Mouse (Mus musculus) retina, postnatal 7 days (tissue): ENCODE measurements around the gene H2-M10.1.
"Not testable (repeated sequence)": the region's sequence is repeated elsewhere in the genome, so short reads cannot be mapped to it uniquely, and the experiment has no call there.

Experiments used
- DNase-seq: peaks from one replicate; pipeline ENCODE4 v3.0.0-alpha.2; 2012; ENCODE audit warnings: low read depth, low spot score

The H2-M10.1 gene

DNA sequence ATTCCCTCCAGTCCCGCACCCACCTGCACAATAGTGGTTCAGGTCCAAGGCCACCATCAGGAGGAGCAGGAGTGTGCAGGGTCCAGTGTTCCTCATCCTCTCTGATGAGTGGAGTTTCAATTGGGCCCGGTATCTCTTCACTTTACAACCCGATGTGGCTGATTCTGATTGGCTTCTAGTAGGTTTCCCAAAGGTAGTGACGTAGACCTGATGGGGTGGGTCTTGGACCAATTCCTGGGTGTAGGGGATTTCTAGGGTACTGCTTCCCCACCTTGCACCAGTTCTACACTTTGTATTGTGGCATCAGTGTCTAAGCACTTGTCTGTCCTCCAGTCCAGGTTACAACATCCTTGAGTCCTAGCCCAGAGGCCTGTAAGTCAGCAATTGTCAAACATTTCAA lies at the start of gene H2-M10.1:
H2-M10.1 (minus strand) TSS at position 101 of the 400 bp plus-strand sequence.
- DNase-seq = no peak

DNA sequence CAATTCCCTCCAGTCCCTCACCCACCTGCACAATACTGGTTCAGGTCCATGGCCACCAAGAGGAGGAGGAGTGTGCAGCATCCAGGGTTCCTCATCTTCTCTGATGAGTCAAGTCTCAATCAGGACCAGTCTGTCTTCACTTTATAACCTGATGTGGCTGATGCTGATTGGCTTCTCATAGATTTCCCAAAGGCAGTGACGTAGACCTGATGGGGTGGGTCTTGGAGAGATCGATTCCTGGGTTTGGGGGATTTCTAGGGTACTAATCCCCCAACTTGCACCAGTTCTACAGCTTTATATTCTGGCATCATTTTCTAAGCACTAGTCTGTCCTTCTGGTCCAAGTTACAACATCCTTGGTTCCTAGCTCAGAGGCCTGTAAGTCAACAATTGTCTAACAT lies 42.4 kb upstream of the H2-M10.1 start, which contains the start of gene H2-M10.3:
H2-M10.3 (minus strand) TSS at position 101 of the 400 bp plus-strand sequence.
- DNase-seq = not testable (repeated sequence)

DNA sequence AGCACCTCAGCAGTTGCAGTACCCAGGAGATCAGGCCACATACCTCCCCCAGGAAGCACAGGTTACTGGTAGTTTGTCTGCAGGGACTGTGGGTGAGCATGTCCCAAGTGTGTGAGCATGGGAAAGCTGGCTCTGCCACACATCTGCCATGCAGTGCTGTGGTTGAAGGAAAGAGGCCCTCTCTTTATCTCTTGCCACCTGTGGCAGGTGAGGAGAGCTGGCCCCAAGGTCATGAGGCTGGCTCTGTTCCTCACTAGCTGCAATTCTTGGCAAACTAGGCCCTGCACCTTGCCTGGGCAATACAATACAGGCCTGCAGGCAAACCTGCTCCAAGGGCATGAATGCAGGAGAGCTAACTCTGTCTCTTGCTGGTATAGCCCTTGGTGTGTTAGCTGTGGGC lies 36.4 kb upstream of the H2-M10.1 start:
- DNase-seq = not testable (repeated sequence)

DNA sequence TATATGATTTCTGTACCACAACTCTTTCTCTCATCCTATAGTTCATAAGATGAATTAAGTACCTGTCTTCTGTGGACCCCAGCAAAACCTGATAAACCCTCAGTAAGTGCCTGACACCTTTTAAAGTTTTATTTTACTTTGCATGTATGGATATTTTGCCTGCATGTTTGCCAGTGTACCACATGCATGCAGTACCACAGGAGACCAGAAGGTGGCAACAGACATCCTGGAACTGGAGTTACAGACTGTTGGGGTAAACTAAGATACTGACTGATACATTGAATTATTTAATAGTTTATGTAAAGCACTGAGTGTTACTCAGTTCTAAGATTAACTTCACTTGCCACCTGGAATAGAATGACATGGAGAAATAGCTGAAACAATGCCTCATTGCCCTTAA lies 31.6 kb upstream of the H2-M10.1 start:
- DNase-seq = not testable (repeated sequence)

DNA sequence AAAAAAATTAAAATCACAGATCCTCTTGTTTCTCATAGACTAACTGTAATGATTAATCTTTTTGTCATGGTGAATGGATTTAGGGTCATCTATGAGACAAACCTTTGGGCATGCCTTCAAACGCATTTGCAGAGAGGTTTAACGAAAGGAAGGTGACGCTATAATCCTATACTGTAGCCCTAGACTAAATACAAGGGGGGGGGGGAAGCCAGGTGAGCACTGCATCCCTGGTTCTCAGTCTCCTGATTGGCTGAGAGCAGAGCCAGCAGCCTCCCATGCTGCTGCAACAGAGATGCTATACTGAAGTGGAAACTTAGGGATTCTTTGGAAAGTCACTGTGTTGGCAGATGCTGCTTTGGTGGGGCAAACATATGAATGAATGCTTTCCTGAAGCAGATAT lies 29.8 kb upstream of the H2-M10.1 start:
- DNase-seq = no peak

DNA sequence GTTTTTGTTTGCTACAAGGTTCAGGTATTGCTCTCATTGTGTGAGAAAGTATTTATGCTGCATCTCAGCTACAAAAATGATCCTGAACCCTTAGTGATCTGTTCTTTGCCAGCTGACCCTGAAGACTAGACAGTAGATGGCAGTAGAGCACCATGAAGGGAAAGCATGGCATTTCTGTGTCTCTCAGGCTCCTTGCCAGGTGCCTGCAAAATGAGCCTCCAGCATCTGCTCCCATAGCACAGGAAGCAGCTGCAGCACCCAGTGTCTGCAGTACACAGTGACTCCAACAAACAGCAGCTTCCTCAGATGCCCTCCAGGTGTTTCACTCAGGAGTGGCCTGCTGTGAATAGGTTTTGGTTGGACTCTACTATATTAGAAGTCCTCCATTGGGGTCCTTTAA lies 29.4 kb upstream of the H2-M10.1 start:
- peak; percentile 60 for DNase-seq

DNA sequence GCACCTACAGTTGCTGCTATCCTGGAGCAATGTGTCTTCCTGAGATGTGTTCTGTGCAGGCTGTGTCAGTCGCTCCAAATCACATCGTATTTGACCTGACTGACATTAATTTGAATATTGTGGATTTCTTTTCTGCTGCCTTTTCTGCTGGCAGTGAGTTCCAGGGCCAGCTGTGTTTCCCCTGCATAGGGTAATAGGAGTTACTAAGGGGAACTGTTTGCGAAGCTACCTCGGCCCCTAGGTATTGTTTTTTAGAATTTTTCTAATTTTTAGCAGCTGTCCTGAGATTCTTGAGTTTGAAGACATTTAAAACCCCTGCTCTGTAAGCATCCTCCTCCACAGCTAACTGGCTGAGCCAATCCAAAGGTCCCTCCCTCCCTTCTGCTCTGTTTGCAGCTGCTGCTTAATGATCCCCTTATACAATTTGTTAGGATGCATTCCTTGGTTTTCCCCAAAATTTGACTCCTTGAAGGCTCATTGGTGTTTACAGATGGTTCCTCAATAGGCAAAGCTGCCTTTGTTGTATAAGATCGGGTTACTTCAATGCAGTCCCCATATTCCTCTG lies 10.2 kb downstream of the H2-M10.1 start:
- DNase-seq = no peak

DNA sequence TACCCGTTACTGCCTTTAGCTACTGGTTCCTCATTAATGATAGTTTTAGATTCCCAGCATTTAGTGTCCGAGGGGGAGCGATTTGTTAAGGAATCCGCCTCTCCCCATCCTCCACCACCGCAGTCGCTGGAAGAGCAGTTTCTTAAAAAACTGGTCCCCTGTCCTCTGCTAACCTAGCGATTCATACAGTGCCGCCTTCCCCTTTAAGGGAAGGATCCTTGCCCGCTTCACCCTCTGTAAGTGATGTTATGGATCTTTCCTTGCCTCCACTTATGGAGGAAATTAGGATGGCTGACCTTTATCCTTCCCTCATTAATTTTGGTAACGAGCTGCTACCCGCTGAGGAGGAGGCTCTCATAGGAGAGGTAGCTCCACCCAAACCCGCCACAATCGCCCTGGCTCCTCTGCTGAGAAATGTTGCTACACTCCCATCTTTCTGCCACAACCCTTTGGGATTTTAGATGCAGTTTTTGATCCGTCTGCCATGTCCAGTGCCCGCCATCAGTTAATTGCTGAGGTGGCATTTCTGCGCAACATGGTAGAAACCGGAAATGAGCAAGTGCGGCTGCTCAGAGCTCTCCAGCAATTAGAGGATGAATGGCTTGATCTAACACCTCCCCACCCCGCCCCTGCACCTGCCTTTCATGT lies 10.8 kb downstream of the H2-M10.1 start:
- DNase-seq = peak; percentile 48

DNA sequence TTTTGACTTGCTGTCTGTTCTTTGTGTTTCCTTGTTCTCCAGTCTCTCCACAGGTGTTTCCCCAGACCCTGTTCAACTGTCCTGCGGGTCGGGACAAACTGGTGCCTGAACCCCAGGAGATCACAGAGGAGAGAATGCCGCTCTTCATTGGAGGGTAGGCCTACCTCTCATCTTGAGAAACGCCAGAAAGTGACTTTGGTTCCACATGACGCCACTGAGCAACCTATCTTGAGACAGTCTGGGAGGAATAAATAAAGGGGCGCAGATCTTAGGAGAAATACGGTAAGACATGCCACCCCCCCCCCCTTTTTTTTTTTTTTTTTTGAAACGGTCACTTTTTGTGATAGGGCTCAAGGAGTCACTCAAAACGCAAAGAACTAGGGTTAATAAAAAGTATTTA lies 11.4 kb downstream of the H2-M10.1 start:
- peak; percentile 33 for DNase-seq

DNA sequence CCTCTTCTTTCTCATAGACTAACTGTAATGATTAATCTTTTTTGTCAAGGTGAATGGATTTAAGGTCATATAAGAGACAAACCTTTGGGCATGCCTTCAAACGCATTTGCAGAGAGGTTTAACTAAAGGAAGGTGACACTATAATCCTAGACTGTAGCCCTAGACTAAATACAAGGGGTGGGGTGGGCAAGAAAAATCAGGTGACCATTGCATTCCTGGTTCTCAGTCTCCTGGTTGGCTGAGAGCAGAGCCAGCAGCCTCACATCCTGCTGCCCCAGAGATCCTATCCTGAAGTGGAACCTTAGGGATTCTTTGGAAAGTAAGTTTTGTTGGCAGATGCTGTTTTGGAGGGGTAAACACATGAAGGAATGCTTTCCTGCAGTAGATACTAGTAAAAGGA lies 16.7 kb downstream of the H2-M10.1 start:
- no peak for DNase-seq

DNA sequence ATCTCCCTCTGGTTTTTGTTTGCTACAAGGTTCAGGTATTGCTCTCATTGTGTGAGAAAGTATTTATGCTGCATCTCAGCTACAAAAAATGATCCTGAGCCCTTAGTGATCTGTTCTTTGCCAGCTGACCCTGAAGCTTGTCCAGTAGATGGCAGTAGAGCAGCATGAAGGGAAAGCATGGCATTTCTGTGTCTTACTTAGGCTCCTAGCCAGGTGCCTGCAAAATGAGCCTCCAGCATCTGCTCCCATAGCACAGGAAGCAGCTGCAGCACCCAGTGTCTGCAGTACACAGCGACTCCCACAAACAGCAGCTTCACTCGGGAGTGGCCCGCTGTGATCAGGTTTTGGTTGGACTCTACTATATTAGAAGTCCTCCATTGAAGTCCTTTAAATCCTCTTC lies 17.1 kb downstream of the H2-M10.1 start:
- DNase-seq = peak; percentile 76

DNA sequence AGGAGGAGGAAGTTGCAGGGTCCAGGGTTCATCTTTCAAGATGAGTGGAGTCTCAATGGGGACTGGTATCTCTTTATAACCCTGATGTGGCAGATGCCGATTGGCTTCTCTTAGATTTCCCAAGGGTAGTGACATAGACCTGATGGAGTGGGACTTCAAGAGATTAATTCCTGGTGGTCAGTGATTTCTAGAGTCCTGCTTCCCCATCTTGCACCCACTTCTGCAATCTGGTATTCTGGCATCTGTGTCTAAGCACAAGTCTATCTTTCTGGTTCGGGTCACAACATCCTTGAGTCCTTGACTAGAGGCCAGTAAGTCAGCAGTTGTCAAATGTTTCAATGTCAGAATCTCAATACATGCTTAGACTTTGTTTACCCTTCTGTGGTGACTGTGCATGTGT lies 39.6 kb downstream of the H2-M10.1 start, which contains the start of gene H2-M10.2:
H2-M10.2 (minus strand) TSS at position 101 of the 400 bp plus-strand sequence.
- no peak for DNase-seq

DNA sequence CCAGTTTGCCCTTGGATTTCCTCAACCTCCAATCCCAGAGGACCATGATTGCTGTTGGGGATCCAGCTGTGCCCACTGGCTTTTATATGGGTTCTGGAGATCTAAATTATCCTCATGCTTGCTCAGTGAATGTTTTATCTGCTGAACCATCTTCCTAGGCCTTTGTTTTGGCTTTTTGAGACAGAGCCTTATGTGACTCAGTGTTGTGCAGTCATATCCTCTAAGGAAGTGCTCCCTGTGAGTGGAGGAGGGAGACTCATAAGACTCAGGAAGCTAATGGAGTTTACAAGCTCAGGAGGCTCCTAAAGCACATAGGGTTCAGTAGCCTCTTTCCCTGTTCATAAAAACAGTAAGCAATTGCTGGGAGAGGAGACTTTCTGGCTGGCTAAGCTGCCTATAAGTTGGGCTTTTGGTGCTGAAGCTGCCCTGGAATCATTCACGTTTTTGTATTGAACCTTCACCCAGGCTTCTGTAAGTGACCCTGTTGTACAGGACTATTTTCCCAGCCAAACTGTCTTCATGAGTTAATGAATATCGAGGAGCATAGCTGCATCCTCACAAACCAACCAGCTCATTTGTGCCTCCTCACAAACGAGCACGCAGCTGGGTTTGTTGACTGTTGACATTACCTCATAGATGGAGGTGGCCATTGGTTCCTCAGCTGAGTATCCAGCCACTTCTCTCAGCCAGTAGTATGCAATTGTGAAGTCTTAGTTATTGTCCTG lies 44.3 kb downstream of the H2-M10.1 start:
- DNase-seq = no peak

DNA sequence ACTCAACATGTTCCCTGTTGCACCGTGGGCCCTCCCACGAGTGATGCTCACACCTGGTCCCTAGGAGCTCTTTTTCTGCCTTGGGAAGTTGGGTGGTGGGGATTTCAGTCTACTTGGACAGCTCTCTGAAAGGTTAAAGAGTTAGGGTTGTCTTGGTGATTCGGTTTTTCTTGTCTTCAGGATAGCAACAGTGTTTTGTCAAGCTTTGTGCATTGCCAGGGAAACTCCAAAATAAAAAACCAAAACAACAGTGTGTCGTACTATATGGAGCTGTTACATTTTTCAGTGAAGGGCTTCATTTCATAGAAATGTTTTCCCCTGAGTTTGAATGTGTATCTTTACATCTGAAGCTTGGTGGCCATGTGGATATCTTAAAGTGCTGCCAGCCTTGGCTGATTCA lies 51.2 kb downstream of the H2-M10.1 start:
- DNase-seq = no peak

DNA sequence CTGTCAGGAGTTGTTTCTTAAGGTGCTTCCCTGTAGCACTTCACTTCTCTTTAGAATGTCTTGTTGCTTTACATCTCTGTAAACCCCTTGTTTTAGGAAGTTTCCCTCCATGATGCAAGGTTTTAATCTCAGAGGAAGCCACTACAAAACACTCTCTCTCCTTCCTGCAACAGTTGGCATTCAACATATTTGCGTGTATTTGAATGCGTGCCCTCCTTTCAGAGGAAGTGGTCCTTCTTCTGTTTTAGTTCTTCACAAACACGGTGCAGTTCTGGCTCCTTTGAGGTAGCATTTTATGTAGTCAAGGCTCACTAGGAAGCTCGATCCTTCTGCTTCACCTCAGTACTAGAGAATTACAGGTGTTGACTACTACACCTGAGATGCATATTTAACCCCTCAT lies 52.2 kb downstream of the H2-M10.1 start:
- no peak for DNase-seq
